Mouse (Mus musculus) heart, adult 8-10 months (tissue): Measurements from ENCODE around the gene Actl10. TPM values are rescaled to one million over a fixed set of nuclear protein-coding genes. Genes with fewer than 3 reads are reported as not detected.

Source experiments
- DNase-seq: peaks from one replicate; pipeline ENCODE4 v3.0.0; 2022; ENCODE audit warnings: low spot score
- total RNA-seq, 4 experiments: library from RNA; stranded (reverse); gene quantifications; 2 replicates each; pipeline ENCODE4 v1.2.4; 2022

The Actl10 gene
- total RNA-seq, 4 experiments from 2014 or later: not detected

- no peak for DNase-seq
Observed at GRCm38 (mm10) chr2:154550937-154551336, 639 bp upstream of the Actl10 start.

- no peak for DNase-seq
Observed at GRCm38 (mm10) chr2:154551927-154552326, 351 bp downstream of the Actl10 start.

- DNase-seq: peak; percentile 49
Observed at GRCm38 (mm10) chr2:154552424-154552907, 890 bp downstream of the Actl10 start.

- no peak for DNase-seq
Observed at GRCm38 (mm10) chr2:154555235-154555634, 3.7 kb downstream of the Actl10 start.

GRCm38 (mm10) chr2:154557184-154557832, 5.7 kb downstream of the Actl10 start:
- no peak for DNase-seq

GRCm38 (mm10) chr2:154558264-154559039, 6.9 kb downstream of the Actl10 start, which contains the start of gene Necab3:
Gene Necab3 (minus strand): TSS chr2:154558890.
- no peak for DNase-seq

GRCm38 (mm10) chr2:154563612-154564170, 12.1 kb downstream of the Actl10 start:
- no peak for DNase-seq

GRCm38 (mm10) chr2:154565562-154565961, 14.0 kb downstream of the Actl10 start:
- no peak for DNase-seq

GRCm38 (mm10) chr2:154566641-154567040, 15.1 kb downstream of the Actl10 start:
- no peak for DNase-seq

- DNase-seq: no peak
Observed at GRCm38 (mm10) chr2:154567766-154568165, 16.2 kb downstream of the Actl10 start.

GRCm38 (mm10) chr2:154568329-154569070, 16.9 kb downstream of the Actl10 start:
- no peak for DNase-seq

- DNase-seq: no peak
Observed at GRCm38 (mm10) chr2:154569071-154569748, 17.6 kb downstream of the Actl10 start.

GRCm38 (mm10) chr2:154569836-154570286, 18.3 kb downstream of the Actl10 start, which contains the start of gene E2f1:
Gene E2f1 (minus strand): TSS chr2:154569892.
- peak; percentile 86 for DNase-seq

- DNase-seq: no peak
Observed at GRCm38 (mm10) chr2:154570666-154571065, 19.1 kb downstream of the Actl10 start.

- DNase-seq: no peak
Observed at GRCm38 (mm10) chr2:154571266-154571665, 19.7 kb downstream of the Actl10 start.

GRCm38 (mm10) chr2:154571976-154572375, 20.4 kb downstream of the Actl10 start:
- no peak for DNase-seq

GRCm38 (mm10) chr2:154572996-154573395, 21.4 kb downstream of the Actl10 start:
- DNase-seq: no peak

- DNase-seq: no peak
Observed at GRCm38 (mm10) chr2:154574271-154574670, 22.7 kb downstream of the Actl10 start.

GRCm38 (mm10) chr2:154576876-154577743, 25.5 kb downstream of the Actl10 start:
- no peak for DNase-seq

- DNase-seq: no peak
Observed at GRCm38 (mm10) chr2:154577744-154578067, 26.1 kb downstream of the Actl10 start.
